Mouse (Mus musculus) adipocyte (in vitro differentiated cells): ENCODE measurements around the gene Skor1.

ENCODE experiments used
- DNase-seq: peaks from one replicate; pipeline ENCODE4 v3.0.0-alpha.2; 2016; ENCODE audit warnings: low spot score

Skor1 gene

DNA sequence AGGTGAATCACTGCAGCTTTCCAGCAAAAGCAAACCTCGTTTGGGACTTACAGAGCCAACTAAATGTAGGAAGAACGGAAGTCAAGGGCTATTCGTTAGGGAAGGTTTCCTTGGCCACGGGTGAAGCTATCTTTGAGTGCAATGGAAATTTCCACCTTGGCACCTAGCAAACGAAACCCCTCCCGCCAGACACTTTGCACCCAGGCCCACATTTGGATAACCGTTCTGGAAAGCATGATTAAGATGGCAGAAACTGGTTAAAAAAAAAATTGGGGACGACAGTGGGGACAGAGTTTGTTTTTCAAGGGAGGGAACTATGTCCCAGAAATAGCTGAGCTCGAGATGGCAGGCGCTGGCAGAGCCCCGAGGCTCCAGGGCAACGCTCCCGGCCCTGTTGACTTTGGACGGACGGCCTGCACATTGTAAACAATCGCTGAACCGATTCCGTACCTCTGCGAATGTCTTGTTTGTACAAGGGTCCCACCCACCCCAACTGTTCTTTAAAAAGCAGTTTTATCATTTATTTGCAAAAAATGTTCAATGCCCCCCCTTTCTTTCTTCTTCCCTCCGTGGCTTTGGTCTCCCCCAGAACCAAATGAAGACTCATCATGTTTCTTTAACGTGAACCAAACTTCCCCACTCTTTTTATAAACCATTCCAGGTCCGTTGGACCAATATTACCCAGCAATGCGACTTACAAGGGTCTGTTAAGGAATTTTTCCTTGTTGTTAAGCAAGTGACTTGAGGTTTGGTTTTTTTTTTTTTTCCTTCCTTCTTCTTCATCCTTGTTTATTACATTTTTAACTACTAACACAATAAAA lies 57.5 kb downstream of the Skor1 start:
- peak; percentile 81 for DNase-seq

DNA sequence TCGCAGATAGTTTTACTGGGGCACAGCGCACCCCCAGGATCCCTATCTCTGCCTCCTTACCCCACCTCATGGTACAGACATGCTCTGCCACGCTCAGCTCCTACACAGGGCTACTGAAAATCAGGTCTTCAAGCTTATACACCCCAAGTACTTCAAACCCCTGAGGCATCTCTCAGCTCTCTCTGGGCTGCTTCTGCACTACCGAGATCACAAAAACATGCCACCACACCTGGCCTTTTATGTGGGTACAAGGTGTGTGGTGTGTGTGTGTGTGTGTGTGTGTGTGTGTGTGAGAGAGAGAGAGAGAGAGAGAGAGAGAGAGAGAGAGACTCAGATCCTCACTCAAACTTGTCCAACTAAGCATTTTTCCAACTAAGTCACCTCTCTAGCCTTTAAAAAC lies 59.6 kb downstream of the Skor1 start:
- DNase-seq, result no peak
